Mouse (Mus musculus): Measurements from ENCODE around the gene Cntnap1. TPM values are rescaled to one million over a fixed set of nuclear protein-coding genes. Genes with fewer than 3 reads are reported as not detected.

Gene Cntnap1
- polyA plus RNA-seq, 1 experiment from 2014 or later = 1.1 TPM

GRCm38 (mm10) chr11:101230526-101230925, 60.2 kb downstream of the Cntnap1 start:
- WGBS = 31% methylated on average over 5 of the region's 5 CpGs
- Histone ChIP-seq H3K9ac (ENCODE audit: low read length) (peak overlapping the region; percentile 56), H3K9me3 (ENCODE audit: control insufficient read depth, low read length) (no peaks in the 10 kb centered on the region)

GRCm38 (mm10) chr11:101230991-101231871, 60.9 kb downstream of the Cntnap1 start:
- 10% methylated on average over 18 of the region's 18 CpGs for WGBS
- H3K4me2 ChIP-seq (ENCODE audit: low read length) = peak overlapping the region; percentile 56
- peaks cover 12 to 20% of the 10 kb centered on the region in 2 experiments for H3K4me1 ChIP-seq (ENCODE audit: control insufficient read depth in 2 of 2, insufficient read depth in 2 of 2, low read length in 2 of 2)
- H3K9me3 ChIP-seq (ENCODE audit: control insufficient read depth, low read length) = no peaks in the 10 kb centered on the region
- peak overlapping the region; percentile 56 for H3K9ac ChIP-seq (ENCODE audit: low read length)
- ATAC-seq (ENCODE audit: insufficient number of reproducible peaks, insufficient read depth, low FRiP score, low read depth) = 0 out of 2 replicates have a peak, but pooled peaks have one; percentile 24
- peak overlapping the region; percentile 89 to 94 for H3K27ac ChIP-seq (replicated peaks in 1 of 2; ENCODE audit: control insufficient read depth in 1 of 2, insufficient read depth in 1 of 2, low read depth in 2 of 2, low read length in 2 of 2)
- peak overlapping the region in 1 of 2 experiments; percentile 17; a peak in 1 of 4 replicates for H3K4me3 ChIP-seq (ENCODE audit: control insufficient read depth in 1 of 2, insufficient read depth in 1 of 2, low read depth in 1 of 2, low read length in 2 of 2)
- H3K27me3 ChIP-seq (ENCODE audit: control insufficient read depth, insufficient read depth, low read length) = no peaks in the 10 kb centered on the region
- H3K36me3 ChIP-seq (ENCODE audit: control insufficient read depth, insufficient read depth, low read length) = no peaks in the 10 kb centered on the region

More at GRCm38 (mm10) chr11:101230526-101230925, 60.2 kb downstream of the Cntnap1 start:
- Histone ChIP-seq H3K4me1 (ENCODE audit: control insufficient read depth in 2 of 2, insufficient read depth in 2 of 2, low read length in 2 of 2) (peaks cover 12 to 20% of the 10 kb centered on the region in 2 experiments), H3K4me2 (ENCODE audit: low read length) (peak overlapping the region; percentile 56), H3K27ac (replicated peaks in 1 of 2; ENCODE audit: control insufficient read depth in 1 of 2, insufficient read depth in 1 of 2, low read depth in 2 of 2, low read length in 2 of 2) (peak overlapping the region; percentile 89 to 94), H3K27me3 (ENCODE audit: control insufficient read depth, insufficient read depth, low read length) (no peaks in the 10 kb centered on the region), H3K4me3 (ENCODE audit: control insufficient read depth in 1 of 2, insufficient read depth in 1 of 2, low read depth in 1 of 2, low read length in 2 of 2) (no peak overlapping the region), H3K36me3 (ENCODE audit: control insufficient read depth, insufficient read depth, low read length) (no peaks in the 10 kb centered on the region)
- ATAC-seq (ENCODE audit: insufficient number of reproducible peaks, insufficient read depth, low FRiP score, low read depth) = no peak

- Histone ChIP-seq H3K27me3 (ENCODE audit: control insufficient read depth, insufficient read depth, low read length) (no peaks in the 10 kb centered on the region), H3K27ac (replicated peaks in 1 of 2; ENCODE audit: control insufficient read depth in 1 of 2, insufficient read depth in 1 of 2, low read depth in 2 of 2, low read length in 2 of 2) (peak overlapping the region; percentile 89 to 94), H3K36me3 (ENCODE audit: control insufficient read depth, insufficient read depth, low read length) (no peaks in the 10 kb centered on the region), H3K9me3 (ENCODE audit: control insufficient read depth, low read length) (no peaks in the 10 kb centered on the region), H3K4me1 (ENCODE audit: control insufficient read depth in 2 of 2, insufficient read depth in 2 of 2, low read length in 2 of 2) (peaks cover 12 to 20% of the 10 kb centered on the region in 2 experiments), H3K9ac (ENCODE audit: low read length) (peak overlapping the region; percentile 56), H3K4me2 (ENCODE audit: low read length) (peak overlapping the region; percentile 56), H3K4me3 (ENCODE audit: control insufficient read depth in 1 of 2, insufficient read depth in 1 of 2, low read depth in 1 of 2, low read length in 2 of 2) (no peak overlapping the region; a peak in 1 of 4 replicates)
- ATAC-seq (ENCODE audit: insufficient number of reproducible peaks, insufficient read depth, low FRiP score, low read depth) = peak; percentile 91
- 44% methylated on average over 6 of the region's 6 CpGs for WGBS
Observed at GRCm38 (mm10) chr11:101232010-101232839, 61.9 kb downstream of the Cntnap1 start.

GRCm38 (mm10) chr11:101233240-101233639, 62.9 kb downstream of the Cntnap1 start:
- H3K36me3 ChIP-seq (ENCODE audit: control insufficient read depth, insufficient read depth, low read length) = no peaks in the 10 kb centered on the region
- H3K4me1 ChIP-seq (ENCODE audit: control insufficient read depth in 2 of 2, insufficient read depth in 2 of 2, low read length in 2 of 2) = peaks cover 12 to 20% of the 10 kb centered on the region in 2 experiments
- H3K27ac ChIP-seq (replicated peaks in 1 of 2; ENCODE audit: control insufficient read depth in 1 of 2, insufficient read depth in 1 of 2, low read depth in 2 of 2, low read length in 2 of 2) = no peak overlapping the region
- H3K9ac ChIP-seq (ENCODE audit: low read length) = no peak overlapping the region
- H3K27me3 ChIP-seq (ENCODE audit: control insufficient read depth, insufficient read depth, low read length) = no peaks in the 10 kb centered on the region
- H3K4me3 ChIP-seq (ENCODE audit: control insufficient read depth in 1 of 2, insufficient read depth in 1 of 2, low read depth in 1 of 2, low read length in 2 of 2) = no peak overlapping the region
- H3K4me2 ChIP-seq (ENCODE audit: low read length) = no peak overlapping the region
- WGBS = 73% methylated on average over 1 of the region's 1 CpGs
- no peaks in the 10 kb centered on the region for H3K9me3 ChIP-seq (ENCODE audit: control insufficient read depth, low read length)
- ATAC-seq (ENCODE audit: insufficient number of reproducible peaks, insufficient read depth, low FRiP score, low read depth) = no peak

DNA sequence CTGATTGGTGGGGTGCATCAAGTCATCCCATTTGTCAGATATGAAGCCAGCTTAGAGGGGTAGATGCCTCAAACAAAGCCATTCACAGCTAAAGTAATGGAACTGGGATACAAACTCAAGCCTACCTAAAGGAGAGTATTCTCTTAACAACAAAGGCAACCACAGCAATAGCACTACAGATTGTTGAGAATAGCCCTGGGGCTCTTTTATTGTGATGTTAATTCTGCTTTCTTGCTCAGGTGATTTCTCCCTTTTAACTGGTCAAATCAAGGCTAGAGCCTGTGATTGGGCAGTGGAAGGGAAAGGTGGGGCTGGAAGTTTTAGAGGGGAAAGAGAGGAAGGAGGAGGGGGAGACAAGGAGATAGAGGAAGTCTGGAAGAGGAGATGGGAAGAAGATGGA, 63.8 kb downstream of the Cntnap1 start:
- no peak for ATAC-seq (ENCODE audit: insufficient number of reproducible peaks, insufficient read depth, low FRiP score, low read depth)
- Histone ChIP-seq H3K9ac (ENCODE audit: low read length) (no peak overlapping the region), H3K27me3 (ENCODE audit: control insufficient read depth, insufficient read depth, low read length) (no peaks in the 10 kb centered on the region), H3K9me3 (ENCODE audit: control insufficient read depth, low read length) (no peaks in the 10 kb centered on the region), H3K4me2 (ENCODE audit: low read length) (no peak overlapping the region), H3K36me3 (ENCODE audit: control insufficient read depth, insufficient read depth, low read length) (no peaks in the 10 kb centered on the region), H3K4me1 (ENCODE audit: control insufficient read depth in 2 of 2, insufficient read depth in 2 of 2, low read length in 2 of 2) (peaks cover 12 to 20% of the 10 kb centered on the region in 2 experiments), H3K4me3 (ENCODE audit: control insufficient read depth in 1 of 2, insufficient read depth in 1 of 2, low read depth in 1 of 2, low read length in 2 of 2) (no peak overlapping the region), H3K27ac (replicated peaks in 1 of 2; ENCODE audit: control insufficient read depth in 1 of 2, insufficient read depth in 1 of 2, low read depth in 2 of 2, low read length in 2 of 2) (no peak overlapping the region)

- no peak for ATAC-seq (ENCODE audit: insufficient number of reproducible peaks, insufficient read depth, low FRiP score, low read depth)
- Histone ChIP-seq H3K4me3 (ENCODE audit: control insufficient read depth in 1 of 2, insufficient read depth in 1 of 2, low read depth in 1 of 2, low read length in 2 of 2) (no peak overlapping the region), H3K9me3 (ENCODE audit: control insufficient read depth, low read length) (no peaks in the 10 kb centered on the region), H3K4me2 (ENCODE audit: low read length) (no peak overlapping the region), H3K9ac (ENCODE audit: low read length) (no peak overlapping the region), H3K36me3 (ENCODE audit: control insufficient read depth, insufficient read depth, low read length) (no peaks in the 10 kb centered on the region), H3K27ac (replicated peaks in 1 of 2; ENCODE audit: control insufficient read depth in 1 of 2, insufficient read depth in 1 of 2, low read depth in 2 of 2, low read length in 2 of 2) (no peak overlapping the region), H3K4me1 (ENCODE audit: control insufficient read depth in 2 of 2, insufficient read depth in 2 of 2, low read length in 2 of 2) (peaks cover 8 to 12% of the 10 kb centered on the region in 2 experiments), H3K27me3 (ENCODE audit: control insufficient read depth, insufficient read depth, low read length) (no peaks in the 10 kb centered on the region)
Observed at GRCm38 (mm10) chr11:101235429-101235828, 65.1 kb downstream of the Cntnap1 start.

DNA sequence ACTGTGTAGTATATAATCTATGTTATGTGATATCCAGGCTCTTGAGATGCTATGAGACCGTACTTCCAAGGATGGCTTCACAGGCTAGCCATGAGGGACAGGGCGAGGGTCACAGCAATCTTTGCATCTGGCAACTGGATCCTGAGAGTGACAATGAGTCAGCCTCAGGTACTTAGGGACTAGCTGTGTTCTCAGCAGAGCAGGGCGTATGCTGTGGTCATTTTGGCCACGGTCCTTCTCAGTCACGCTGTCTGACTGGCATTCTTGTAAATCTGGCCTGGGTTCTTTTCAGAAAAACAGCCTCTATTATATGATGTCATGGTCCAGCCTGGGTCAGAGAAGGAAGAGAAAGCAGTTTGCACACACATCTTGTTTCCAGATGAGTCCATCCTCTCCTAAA, 66.5 kb downstream of the Cntnap1 start:
- 86% methylated on average over 5 of the region's 5 CpGs for WGBS
- Histone ChIP-seq H3K4me1 (ENCODE audit: control insufficient read depth in 2 of 2, insufficient read depth in 2 of 2, low read length in 2 of 2) (peaks cover 0 to 3% of the 10 kb centered on the region in 2 experiments; a peak in 2 of 4 replicates), H3K4me3 (ENCODE audit: control insufficient read depth in 1 of 2, insufficient read depth in 1 of 2, low read depth in 1 of 2, low read length in 2 of 2) (no peak overlapping the region), H3K27me3 (ENCODE audit: control insufficient read depth, insufficient read depth, low read length) (no peaks in the 10 kb centered on the region), H3K9me3 (ENCODE audit: control insufficient read depth, low read length) (no peaks in the 10 kb centered on the region), H3K27ac (replicated peaks in 1 of 2; ENCODE audit: control insufficient read depth in 1 of 2, insufficient read depth in 1 of 2, low read depth in 2 of 2, low read length in 2 of 2) (0 out of 4 replicates have a peak overlapping the region, but pooled peaks of 1 of the 2 experiments have one; percentile 39), H3K9ac (ENCODE audit: low read length) (no peak overlapping the region), H3K36me3 (ENCODE audit: control insufficient read depth, insufficient read depth, low read length) (no peaks in the 10 kb centered on the region), H3K4me2 (ENCODE audit: low read length) (no peak overlapping the region)
- no peak for ATAC-seq (ENCODE audit: insufficient number of reproducible peaks, insufficient read depth, low FRiP score, low read depth)
